8 mouse cellular contexts compared by ENCODE assay signal in the genomic region with DNA sequence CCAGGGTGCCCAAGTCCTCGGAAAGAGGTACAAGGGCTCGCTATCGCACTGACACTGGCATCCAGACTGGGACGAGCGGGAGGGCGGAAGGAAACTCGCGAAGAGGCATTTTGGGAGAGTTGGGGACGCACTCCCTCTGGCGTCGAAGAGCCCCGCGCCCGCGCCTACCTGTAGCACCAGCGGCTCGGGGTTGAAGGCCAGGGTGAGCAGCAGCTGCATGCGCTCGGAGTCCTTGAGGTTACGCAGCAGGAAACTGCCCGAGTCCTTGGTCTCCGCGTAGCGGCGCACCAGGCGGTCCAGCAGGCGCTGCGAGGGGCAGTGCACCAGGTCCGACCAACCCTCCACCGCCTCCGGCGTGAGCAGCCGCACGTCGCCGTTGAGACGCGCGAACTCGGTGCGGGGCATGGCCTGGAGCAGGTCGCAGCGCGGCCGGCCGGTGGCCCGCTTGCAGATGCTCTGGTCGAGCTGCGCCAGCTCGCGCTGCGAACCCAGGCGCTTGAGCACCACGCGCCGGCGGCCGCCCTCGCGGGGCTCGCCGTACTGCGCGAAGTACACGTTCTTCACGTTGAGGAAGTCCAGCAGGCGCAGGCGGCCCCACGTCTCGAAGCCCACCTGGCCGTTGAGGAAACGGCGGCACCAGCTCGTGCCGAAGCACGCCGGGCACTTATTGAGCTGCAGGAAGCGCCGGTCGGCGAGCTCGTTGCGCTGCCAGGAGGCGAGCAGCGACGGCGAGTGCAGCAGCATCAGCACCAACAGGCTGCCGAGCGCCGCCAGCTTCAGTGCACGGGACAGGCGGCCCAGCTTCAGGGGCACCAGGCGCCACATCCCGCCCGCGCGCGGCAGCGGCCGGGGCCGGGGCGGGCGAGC. TPM values are rescaled to one million over a fixed set of nuclear protein-coding genes. Genes with fewer than 3 reads are reported as not detected.
DNase-seq lines count a peak whose midpoint lies in the region; ATAC-seq lines count a peak whose summit lies in the region.

No protein-coding gene starts in this region.

- ATAC-seq in intestine, embryonic 14.5 days (replicated peaks; ENCODE audit: low FRiP score, low TSS enrichment, low read depth): peak; percentile 60

- H3K4me1 ChIP-seq in intestine, embryonic 14.5 days (replicated peaks; ENCODE audit: control insufficient read depth, insufficient read depth, low read length): peaks cover 18% of the 10 kb centered on the region
- peaks cover 64% of the 10 kb centered on the region for H3K4me1 ChIP-seq in midbrain, embryonic 10.5 days

- no peaks in the 10 kb centered on the region for H3K9me3 ChIP-seq in intestine, embryonic 14.5 days (ENCODE audit: control insufficient read depth, low read length)
- H3K9me3 ChIP-seq in midbrain, embryonic 10.5 days (replicated peaks): no peaks in the 10 kb centered on the region

- H3K9ac ChIP-seq in intestine, embryonic 14.5 days (ENCODE audit: low read length): peak overlapping the region; percentile 68

- peak overlapping the region; percentile 96 for H3K27ac ChIP-seq in intestine, embryonic 14.5 days (ENCODE audit: low read depth)
- H3K27ac ChIP-seq in midbrain, embryonic 10.5 days (replicated peaks): peak overlapping the region; percentile 94

- intact Hi-C loops in gastrocnemius, postnatal 14 days (cut with DNase I; ENCODE audit: low total_unique reads): loop anchor here (10.0 kb wide), 1 partner anchor 112 kb away; no protein-coding TSS in a partner anchor
- intact Hi-C loops in left cerebral cortex, postnatal 36 days (cut with DNase I): loop anchor here (5.0 to 10.0 kb wide), 5 partner anchors 70 to 1915 kb away; no protein-coding TSS in a partner anchor

- H3K36me3 ChIP-seq in intestine, embryonic 14.5 days (ENCODE audit: control insufficient read depth, insufficient read depth, low read length): no peaks in the 10 kb centered on the region
- H3K36me3 ChIP-seq in midbrain, embryonic 10.5 days: no peaks in the 10 kb centered on the region

- H3K4me3 ChIP-seq in intestine, embryonic 14.5 days (ENCODE audit: low read depth, low read length): peak overlapping the region; percentile 73
- peak overlapping the region; percentile 81 for H3K4me3 ChIP-seq in midbrain, embryonic 10.5 days

- H3K4me2 ChIP-seq in intestine, embryonic 14.5 days (ENCODE audit: low read length): peak overlapping the region; percentile 61

- no peaks in the 10 kb centered on the region for H3K27me3 ChIP-seq in intestine, embryonic 14.5 days (replicated peaks; ENCODE audit: control insufficient read depth, insufficient read depth, low read length)
- no peaks in the 10 kb centered on the region for H3K27me3 ChIP-seq in midbrain, embryonic 10.5 days (ENCODE audit: low read depth, poor library complexity, severe bottlenecking)

- WGBS in intestine, embryonic 14.5 days: under 1% methylated on average over 94 of the region's 103 CpGs
- WGBS in midbrain, embryonic 10.5 days: under 1% methylated on average over 103 of the region's 103 CpGs

- DNase-seq in adrenal gland, adult (ENCODE audit: inconsistent age in 2 of 2, low spot score in 1 of 2): peak; percentile 81 to 95
- DNase-seq in embryo, embryonic 10.5 days (ENCODE audit: low spot score): peak; percentile 79
- peak; percentile 69 for DNase-seq in gastrocnemius, postnatal 14 days
- DNase-seq in intestine, embryonic 14.5 days (ENCODE audit: low spot score): peak; percentile 91
- peak; percentile 77 to 78 for DNase-seq in left cerebral cortex, postnatal 36 days (ENCODE audit: low spot score in 2 of 2)
- peak; percentile 81 for DNase-seq in midbrain, embryonic 10.5 days (ENCODE audit: low spot score)
- peak; percentile 55 to 57 for DNase-seq in right cerebral cortex, postnatal 36 days (ENCODE audit: low spot score in 2 of 2)
- peak; percentile 85 for DNase-seq in yolk sac, embryonic 10.5 days (ENCODE audit: low spot score)

RNA-seq across cellular contexts. Expression of a gene that starts 0.6 kb away (rescaled TPM):
- 10 to 100 TPM in 1 of 2 experiments, 1 to 10 TPM in 1; 8.1 to 12.4 TPM for total RNA-seq in gastrocnemius, postnatal 14 days (2021)
- 8.6 and 8.9 TPM in 2 replicates for polyA plus RNA-seq in intestine, embryonic 14.5 days (2014; fragmentation: Nextera tagmentation; extraction: Ambion mirVana)
- 10 to 100 TPM; 37.9 to 43.3 TPM for total RNA-seq in left cerebral cortex, postnatal 36 days (2021)
- polyA plus RNA-seq in midbrain, embryonic 10.5 days (2016; fragmentation: Nextera tagmentation; extraction: Ambion mirVana): 6.6 and 6.7 TPM in 2 replicates

Comparison
In these comparisons a context has a peak if more than half of its experiments do, and no peak if none do; other contexts are left out.
1. Peak in every context shown above with its lines: DNase-seq, ATAC-seq, H3K4me3 ChIP-seq and H3K27ac ChIP-seq.